Mouse (Mus musculus) erythroblast, embryonic 14.5 days (primary cell): ENCODE results near the gene Nipsnap3a.

Experiments
- GATA1 ChIP-seq: IDR thresholded peaks from 2 replicates; pipeline ENCODE4 v1.6.1; 2012; ENCODE audit warnings: low read length, inconsistent platforms, mixed read lengths
- TAL1 ChIP-seq: IDR thresholded peaks from 3 replicates; pipeline ENCODE4 v1.6.1; 2012; ENCODE audit warnings: low read length, inconsistent platforms, mixed read lengths

DNA sequence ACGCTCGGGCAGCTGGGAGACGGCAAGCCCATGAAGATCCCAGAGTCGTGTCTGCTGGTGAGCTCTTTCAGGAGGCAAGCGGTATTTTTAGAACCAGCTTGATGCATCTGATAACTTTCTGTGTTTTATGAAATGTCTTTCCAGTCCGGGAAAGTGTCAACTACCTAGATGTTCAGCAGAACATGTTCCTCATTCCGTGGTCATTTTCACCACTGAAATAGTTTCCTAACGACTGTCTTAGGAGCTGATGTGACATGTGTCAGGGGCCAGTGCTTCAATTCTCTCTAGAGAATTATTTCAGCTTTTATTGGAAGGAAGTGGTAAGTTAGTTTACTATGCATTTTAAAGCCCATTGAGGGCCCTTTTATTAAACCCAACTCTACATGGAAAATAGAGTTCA is 11.1 kb downstream of the Nipsnap3a start:
- TF ChIP-seq GATA1 (no peak), TAL1 (no peak)
